Mouse (Mus musculus): ENCODE results near the gene Dcaf11. TPM values are rescaled to one million over a fixed set of nuclear protein-coding genes. Genes with fewer than 3 reads are reported as not detected.

The Dcaf11 gene
- polyA plus RNA-seq, 1 experiment from 2014 or later, result 66.2 TPM

GRCm38 (mm10) chr14:55603633-55604576 is 44.1 kb downstream of the Dcaf11 start:
- peaks cover 18% of the 10 kb centered on the region for H3K4me1 ChIP-seq (replicated peaks)
- H3K27ac ChIP-seq, result peak overlapping the region; percentile 82
- peak overlapping the region; percentile 55 for H3K4me3 ChIP-seq
- peak overlapping the region; percentile 69 for H3K9ac ChIP-seq
- peaks cover 59% of the 10 kb centered on the region for H3K36me3 ChIP-seq
- peak; percentile 82 for ATAC-seq (replicated peaks; ENCODE audit: insufficient number of reproducible peaks, insufficient read depth, low FRiP score, low read depth)
- H3K9me3 ChIP-seq (replicated peaks), result no peaks in the 10 kb centered on the region
- no peaks in the 10 kb centered on the region for H3K27me3 ChIP-seq
- 14% methylated on average over 19 of the region's 19 CpGs for WGBS
- H3K4me2 ChIP-seq, result peak overlapping the region; percentile 75

GRCm38 (mm10) chr14:55604823-55605222 is 45.0 kb downstream of the Dcaf11 start:
- H3K4me1 ChIP-seq (replicated peaks), result peaks cover 18% of the 10 kb centered on the region
- H3K36me3 ChIP-seq, result peaks cover 59% of the 10 kb centered on the region
- no peaks in the 10 kb centered on the region for H3K9me3 ChIP-seq (replicated peaks)
- 89% methylated on average over 11 of the region's 11 CpGs for WGBS
- H3K9ac ChIP-seq, result no peak overlapping the region
- H3K4me2 ChIP-seq, result peak overlapping the region; percentile 75
- H3K27ac ChIP-seq, result peak overlapping the region; percentile 82; the same call in 1 of the 2 replicates
- no peak for ATAC-seq (replicated peaks; ENCODE audit: insufficient number of reproducible peaks, insufficient read depth, low FRiP score, low read depth)
- no peaks in the 10 kb centered on the region for H3K27me3 ChIP-seq
- H3K4me3 ChIP-seq, result peak overlapping the region; percentile 55

GRCm38 (mm10) chr14:55605743-55606459 is 46.1 kb downstream of the Dcaf11 start:
- Histone ChIP-seq H3K27me3 (no peaks in the 10 kb centered on the region), H3K9ac (no peak overlapping the region), H3K36me3 (peaks cover 57% of the 10 kb centered on the region), H3K27ac (no peak overlapping the region), H3K9me3 (replicated peaks) (no peaks in the 10 kb centered on the region), H3K4me1 (replicated peaks) (peaks cover 18% of the 10 kb centered on the region), H3K4me2 (no peak overlapping the region), H3K4me3 (no peak overlapping the region)
- no peak for ATAC-seq (replicated peaks; ENCODE audit: insufficient number of reproducible peaks, insufficient read depth, low FRiP score, low read depth)
- WGBS, result 79% methylated on average over 16 of the region's 16 CpGs

- H3K4me1 ChIP-seq (replicated peaks), result peaks cover 23% of the 10 kb centered on the region
- peaks cover 35% of the 10 kb centered on the region for H3K36me3 ChIP-seq
- H3K4me2 ChIP-seq, result no peak overlapping the region
- no peak overlapping the region for H3K27ac ChIP-seq
- ATAC-seq (replicated peaks; ENCODE audit: insufficient number of reproducible peaks, insufficient read depth, low FRiP score, low read depth), result no peak
- H3K9ac ChIP-seq, result no peak overlapping the region
- no peak overlapping the region for H3K4me3 ChIP-seq
- WGBS, result 94% methylated on average over 6 of the region's 6 CpGs
- no peaks in the 10 kb centered on the region for H3K27me3 ChIP-seq
- H3K9me3 ChIP-seq (replicated peaks), result no peaks in the 10 kb centered on the region
Observed at GRCm38 (mm10) chr14:55608339-55608738, 48.5 kb downstream of the Dcaf11 start.

GRCm38 (mm10) chr14:55613346-55613745 is 53.5 kb downstream of the Dcaf11 start:
- no peak overlapping the region for H3K4me2 ChIP-seq
- H3K27me3 ChIP-seq, result no peaks in the 10 kb centered on the region
- ATAC-seq (replicated peaks; ENCODE audit: insufficient number of reproducible peaks, insufficient read depth, low FRiP score, low read depth), result no peak
- H3K27ac ChIP-seq, result 0 out of 2 replicates have a peak overlapping the region, but pooled peaks have one; percentile 26
- no peak overlapping the region for H3K9ac ChIP-seq
- peaks cover 15% of the 10 kb centered on the region for H3K36me3 ChIP-seq
- no peaks in the 10 kb centered on the region for H3K9me3 ChIP-seq (replicated peaks)
- 30% methylated on average over 6 of the region's 6 CpGs for WGBS
- H3K4me1 ChIP-seq (replicated peaks), result peaks cover 9% of the 10 kb centered on the region
- no peak overlapping the region for H3K4me3 ChIP-seq

- H3K9me3 ChIP-seq (replicated peaks), result no peaks in the 10 kb centered on the region
- H3K9ac ChIP-seq, result no peak overlapping the region
- no peaks in the 10 kb centered on the region for H3K27me3 ChIP-seq
- H3K4me1 ChIP-seq (replicated peaks), result peaks cover 15% of the 10 kb centered on the region
- WGBS, result 58% methylated on average over 7 of the region's 7 CpGs
- no peak overlapping the region for H3K4me3 ChIP-seq
- ATAC-seq (replicated peaks; ENCODE audit: insufficient number of reproducible peaks, insufficient read depth, low FRiP score, low read depth), result no peak
- no peak overlapping the region for H3K4me2 ChIP-seq
- no peak overlapping the region for H3K27ac ChIP-seq
- peaks cover 3% of the 10 kb centered on the region for H3K36me3 ChIP-seq
Observed at GRCm38 (mm10) chr14:55614565-55615178, 54.9 kb downstream of the Dcaf11 start.

GRCm38 (mm10) chr14:55615876-55616275 is 56.1 kb downstream of the Dcaf11 start:
- Histone ChIP-seq H3K4me1 (replicated peaks) (peaks cover 15% of the 10 kb centered on the region), H3K36me3 (no peaks in the 10 kb centered on the region), H3K27ac (no peak overlapping the region), H3K27me3 (no peaks in the 10 kb centered on the region), H3K9me3 (replicated peaks) (no peaks in the 10 kb centered on the region), H3K4me3 (no peak overlapping the region), H3K4me2 (no peak overlapping the region), H3K9ac (no peak overlapping the region)
- WGBS, result 58% methylated on average over 2 of the region's 2 CpGs
- ATAC-seq (replicated peaks; ENCODE audit: insufficient number of reproducible peaks, insufficient read depth, low FRiP score, low read depth), result no peak

GRCm38 (mm10) chr14:55616844-55617243 is 57.0 kb downstream of the Dcaf11 start:
- H3K4me1 ChIP-seq (replicated peaks), result peaks cover 15% of the 10 kb centered on the region
- WGBS, result 82% methylated on average over 2 of the region's 2 CpGs
- H3K4me3 ChIP-seq, result no peak overlapping the region
- no peak overlapping the region for H3K9ac ChIP-seq
- H3K27ac ChIP-seq, result no peak overlapping the region
- H3K36me3 ChIP-seq, result no peaks in the 10 kb centered on the region
- no peaks in the 10 kb centered on the region for H3K27me3 ChIP-seq
- H3K9me3 ChIP-seq (replicated peaks), result no peaks in the 10 kb centered on the region
- no peak overlapping the region for H3K4me2 ChIP-seq
- ATAC-seq (replicated peaks; ENCODE audit: insufficient number of reproducible peaks, insufficient read depth, low FRiP score, low read depth), result no peak

- H3K27me3 ChIP-seq, result no peaks in the 10 kb centered on the region
- peak within 1 kb of the TSS; percentile 56 for H3K4me2 ChIP-seq
- H3K9me3 ChIP-seq (replicated peaks), result no peaks in the 10 kb centered on the region
- ATAC-seq (replicated peaks; ENCODE audit: insufficient number of reproducible peaks, insufficient read depth, low FRiP score, low read depth), result peak; percentile 83
- H3K27ac ChIP-seq, result no peak within 1 kb of the TSS
- WGBS, result 15% methylated on average over 21 of the region's 21 CpGs
- peak within 1 kb of the TSS; percentile 29; the same call in 1 of the 2 replicates for H3K9ac ChIP-seq
- peak within 1 kb of the TSS; percentile 32 for H3K4me3 ChIP-seq
- H3K36me3 ChIP-seq, result no peaks in the 10 kb centered on the region
- peaks cover 10% of the 10 kb centered on the region for H3K4me1 ChIP-seq (replicated peaks)
Observed at GRCm38 (mm10) chr14:55617822-55618221, 58.0 kb downstream of the Dcaf11 start, which contains the start of gene Rec8. TSS of gene Rec8 (plus strand) at chr14:55618037.

GRCm38 (mm10) chr14:55618486-55619195 is 58.8 kb downstream of the Dcaf11 start:
- no peaks in the 10 kb centered on the region for H3K9me3 ChIP-seq (replicated peaks)
- 31% methylated on average over 22 of the region's 22 CpGs for WGBS
- H3K9ac ChIP-seq, result peak overlapping the region; percentile 29; the same call in 1 of the 2 replicates
- peak overlapping the region; percentile 32 for H3K4me3 ChIP-seq
- H3K4me2 ChIP-seq, result peak overlapping the region; percentile 56
- no peaks in the 10 kb centered on the region for H3K36me3 ChIP-seq
- H3K27ac ChIP-seq, result no peak overlapping the region
- H3K4me1 ChIP-seq (replicated peaks), result peaks cover 8% of the 10 kb centered on the region
- no peak for ATAC-seq (replicated peaks; ENCODE audit: insufficient number of reproducible peaks, insufficient read depth, low FRiP score, low read depth)
- H3K27me3 ChIP-seq, result no peaks in the 10 kb centered on the region

Data from heart, embryonic 15.5 days (tissue).